Mouse (Mus musculus) left cerebral cortex, postnatal 25 days (tissue): ENCODE results near the gene Sh3rf1. TPM values are rescaled to one million over a fixed set of nuclear protein-coding genes. Genes with fewer than 3 reads are reported as not detected.

Source experiments
- DNase-seq, 2 experiments: peaks; one replicate each; pipeline ENCODE4 v3.0.0; 2022; ENCODE audit warnings: low spot score in 2 of 2, mixed read lengths in 1 of 2
- intact Hi-C: fragments of 180-260 bp; cut with DNase I; formaldehyde crosslinking; loops from one replicate; pipeline ENCODE4 v1.15.1; 2025
- total RNA-seq, 2 experiments: library from RNA; stranded (reverse); gene quantifications; 2 replicates each; pipeline ENCODE4 v1.2.3; 2021

Sh3rf1 gene
- total RNA-seq, 2 experiments from 2014 or later, result 36.8 to 39.8 TPM

- DNase-seq, result no peak
- intact Hi-C loops, result no loop called here
Measured at GRCm38 (mm10) chr8:61347526-61347925, 123.9 kb downstream of the Sh3rf1 start.

GRCm38 (mm10) chr8:61348029-61348428 is 124.4 kb downstream of the Sh3rf1 start:
- no peak for DNase-seq
- intact Hi-C loops, result no loop called here

GRCm38 (mm10) chr8:61348518-61348917 is 124.8 kb downstream of the Sh3rf1 start:
- DNase-seq, result no peak
- intact Hi-C loops, result no loop called here

DNA sequence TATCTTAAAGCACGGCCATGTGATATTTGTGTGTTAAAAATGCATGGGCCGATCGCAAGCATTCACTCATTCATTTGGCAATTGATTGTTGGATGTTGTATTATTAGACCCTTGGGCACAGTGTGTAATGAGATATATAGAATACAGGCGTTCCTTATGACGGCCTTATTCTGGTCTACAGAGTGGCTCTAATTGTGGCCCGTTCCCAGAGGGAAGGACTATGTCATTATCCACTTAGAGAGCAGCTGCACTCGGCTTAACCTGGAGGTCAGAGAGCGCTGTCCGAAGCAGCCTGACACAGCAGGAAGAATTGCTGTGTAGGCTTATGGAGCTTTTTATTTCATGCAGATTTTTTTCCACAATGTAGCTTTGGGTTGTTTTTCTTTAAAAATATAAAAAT is 126.8 kb downstream of the Sh3rf1 start:
- DNase-seq, result no peak
- intact Hi-C loops, result no loop called here

DNA sequence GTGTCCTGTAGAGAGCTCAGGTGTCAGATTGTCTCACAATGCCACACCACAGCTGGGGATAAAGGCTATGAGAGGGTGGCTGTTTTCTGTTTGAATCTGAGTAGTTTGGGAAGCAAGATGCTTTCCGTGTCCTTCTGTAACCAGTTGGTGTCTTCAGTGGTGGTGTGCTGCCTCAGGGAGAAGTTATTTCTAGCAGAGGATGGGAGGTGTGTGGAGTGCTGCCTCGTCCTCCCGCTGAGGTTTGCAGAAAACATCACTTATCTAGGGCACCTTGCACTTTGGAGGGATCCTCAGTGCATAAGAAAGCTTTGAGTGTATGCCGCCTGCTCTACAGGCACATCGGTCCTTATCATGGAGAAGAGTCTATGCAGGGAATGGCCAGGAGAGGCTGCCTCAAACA is 128.0 kb downstream of the Sh3rf1 start:
- intact Hi-C loops, result no loop called here
- peak in 1 of 2 experiments; percentile 68 for DNase-seq

DNA sequence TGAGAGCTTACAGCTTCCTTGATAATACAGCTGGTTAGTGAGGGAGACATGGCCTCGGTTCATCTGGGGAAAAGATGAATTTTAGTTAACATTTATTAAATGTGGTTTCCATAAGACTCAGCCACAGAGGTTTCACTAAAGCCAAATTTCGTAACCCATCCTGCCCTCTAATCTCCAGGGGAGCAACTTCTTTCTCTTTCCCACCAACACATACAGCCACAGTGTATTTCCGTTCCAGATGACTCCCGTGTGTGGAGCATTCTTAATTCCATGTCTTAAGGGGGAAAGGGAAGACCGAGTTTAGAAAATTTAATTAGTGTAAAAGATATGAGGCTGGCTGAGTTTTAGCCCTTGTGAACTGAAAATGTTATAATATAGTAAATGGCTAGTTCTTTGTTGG is 131.8 kb downstream of the Sh3rf1 start:
- no peak for DNase-seq
- intact Hi-C loops, result no loop called here

- intact Hi-C loops, result no loop called here
- DNase-seq, result peak in 1 of 2 experiments; percentile 42
Measured at GRCm38 (mm10) chr8:61359004-61359403, 135.3 kb downstream of the Sh3rf1 start.

DNA sequence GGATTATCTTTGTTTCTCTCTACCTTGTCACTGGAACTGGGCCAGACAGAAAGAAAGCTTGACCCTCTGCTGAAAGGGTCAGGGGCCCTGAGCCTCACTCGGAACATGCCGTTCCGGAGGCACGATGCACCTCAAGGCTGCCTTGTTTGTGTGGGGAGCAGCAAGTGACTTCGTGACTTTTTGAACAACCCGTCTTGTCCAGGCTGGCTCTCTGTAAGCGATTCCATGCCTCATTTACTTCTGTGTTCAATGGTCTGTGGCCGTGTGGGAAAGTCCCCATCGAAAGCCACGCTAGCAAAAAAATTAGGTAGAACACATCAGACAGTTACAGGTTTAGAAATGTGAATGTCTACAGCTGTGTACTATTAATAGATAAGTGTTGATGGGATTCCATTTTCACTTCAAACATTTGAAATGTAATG is 136.2 kb downstream of the Sh3rf1 start:
- no peak for DNase-seq
- intact Hi-C loops, result no loop called here

DNA sequence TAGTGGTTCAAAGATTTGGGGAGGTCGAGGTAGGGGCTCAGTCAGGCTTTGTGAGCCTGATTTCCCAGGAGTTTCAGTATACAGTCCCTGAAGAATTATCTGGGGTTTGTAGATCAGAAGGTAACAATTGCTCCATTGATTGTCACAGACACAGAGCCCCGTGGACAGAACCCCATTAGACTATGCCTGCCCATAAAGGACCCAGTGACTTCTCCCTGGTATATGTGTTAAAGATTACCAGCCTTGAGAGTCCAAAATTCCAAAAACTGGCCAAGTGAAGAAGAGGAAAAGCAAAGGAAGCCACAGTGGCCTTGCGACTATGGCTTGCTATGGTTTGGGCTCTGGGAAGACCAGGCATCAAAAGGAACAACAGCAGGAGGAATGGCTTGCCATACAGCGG is 136.7 kb downstream of the Sh3rf1 start:
- intact Hi-C loops, result no loop called here
- DNase-seq, result no peak

DNA sequence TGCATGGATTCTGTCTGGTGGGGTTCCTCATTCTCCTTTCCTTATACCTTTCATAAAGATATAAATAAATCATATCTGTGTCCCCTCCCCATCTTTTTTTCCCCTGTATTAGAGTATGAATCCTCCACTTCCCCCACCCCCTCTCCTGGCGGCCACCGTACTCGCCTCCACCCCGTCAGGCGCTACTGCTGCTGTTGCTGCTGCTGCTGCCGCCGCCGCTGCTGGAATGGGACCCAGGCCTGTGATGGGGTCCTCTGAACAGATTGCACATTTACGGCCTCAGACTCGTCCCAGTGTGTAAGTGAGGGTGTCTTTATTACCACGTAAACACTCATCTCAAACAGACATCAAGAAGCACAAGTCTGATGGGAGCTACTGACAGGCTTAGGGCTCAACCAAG is 137.8 kb downstream of the Sh3rf1 start:
- intact Hi-C loops, result no loop called here
- DNase-seq, result no peak

- no peak for DNase-seq
- intact Hi-C loops, result no loop called here
Measured at GRCm38 (mm10) chr8:61362301-61362913, 138.7 kb downstream of the Sh3rf1 start.

GRCm38 (mm10) chr8:61373303-61373702 is 149.6 kb downstream of the Sh3rf1 start:
- peak in 1 of 2 experiments; percentile 74 for DNase-seq
- intact Hi-C loops, result loop anchor here (10.0 kb wide), 2 partner anchors 149 to 249 kb away; partner anchors contain the start of gene Sh3rf1

DNA sequence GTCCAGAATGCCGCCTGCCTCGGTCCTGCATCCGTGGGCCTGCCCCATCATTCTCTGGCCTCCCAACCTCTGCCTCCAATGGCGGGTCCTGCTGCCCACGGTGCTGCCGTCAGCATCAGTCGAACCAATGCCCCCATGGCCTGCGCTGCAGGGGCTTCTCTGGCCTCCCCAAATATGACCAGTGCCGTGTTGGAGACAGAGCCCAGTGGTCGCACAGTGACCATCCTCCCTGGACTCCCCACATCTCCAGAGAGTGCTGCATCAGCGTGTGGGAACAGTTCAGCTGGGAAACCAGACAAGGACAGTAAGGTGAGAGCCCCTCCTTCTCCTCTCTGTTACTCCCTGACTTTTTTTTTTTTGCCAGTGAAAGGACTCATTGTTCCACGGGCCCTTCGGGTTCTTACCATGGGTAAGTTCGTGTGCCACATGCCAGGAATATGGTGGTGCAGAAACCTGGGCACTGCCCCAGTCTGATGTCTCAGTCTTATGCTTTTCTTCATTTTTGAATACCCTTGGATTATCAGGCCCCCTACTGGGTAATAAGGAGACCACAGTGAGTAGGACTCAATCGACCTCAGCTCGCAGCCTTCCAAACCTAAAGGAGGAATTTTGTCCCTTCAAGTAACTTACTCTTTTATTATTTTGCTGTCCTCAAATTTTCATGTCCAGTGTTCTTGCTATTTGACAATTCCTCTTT is 150.5 kb downstream of the Sh3rf1 start:
- intact Hi-C loops, result loop anchor here (10.0 kb wide), 2 partner anchors 149 to 249 kb away; partner anchors contain the start of gene Sh3rf1
- DNase-seq, result no peak

GRCm38 (mm10) chr8:61375205-61375604 is 151.5 kb downstream of the Sh3rf1 start:
- intact Hi-C loops, result loop anchor here (5.0 to 10.0 kb wide), 3 partner anchors 112 to 250 kb away; partner anchors contain the start of genes Cbr4 and Sh3rf1
- no peak for DNase-seq

DNA sequence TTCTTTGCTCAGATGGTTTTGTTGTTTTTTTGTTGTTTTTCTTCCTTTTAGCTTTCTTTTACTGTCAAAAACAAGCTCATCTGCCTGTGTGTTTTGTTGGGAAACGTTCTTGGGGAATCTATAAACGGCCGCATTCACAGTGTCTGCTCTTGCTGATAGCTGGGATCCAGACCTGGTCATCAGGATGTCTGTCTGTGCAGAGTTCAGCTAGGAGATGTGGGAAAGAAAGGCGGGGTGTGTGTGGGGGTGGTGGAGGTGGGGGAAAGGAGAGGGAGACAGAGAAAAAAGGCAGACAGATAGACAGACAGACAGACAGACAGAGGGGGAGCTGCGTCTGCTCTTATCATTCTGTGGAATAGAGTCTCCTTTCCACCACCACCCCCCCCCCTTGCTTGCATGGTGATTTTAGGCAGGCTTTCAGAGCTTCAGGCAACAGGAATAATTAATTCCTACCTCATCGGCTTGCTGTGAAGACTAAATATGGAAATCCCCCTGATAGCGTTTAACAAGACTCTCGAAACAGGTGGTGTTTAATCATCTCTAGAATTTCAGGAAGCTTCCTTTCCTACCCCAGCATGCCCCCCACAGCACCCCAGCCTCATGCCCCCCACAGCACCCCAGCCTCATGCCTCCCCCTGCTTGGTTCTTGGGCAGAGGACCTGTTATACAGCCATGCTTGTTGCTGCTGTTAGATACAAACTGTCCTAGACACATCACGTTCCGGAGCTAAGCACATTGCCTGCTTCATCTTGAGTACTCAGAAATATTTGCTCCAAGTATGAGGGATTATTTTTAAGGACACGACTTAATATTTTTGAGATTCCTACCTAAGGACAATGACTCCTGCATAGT is 155.4 kb downstream of the Sh3rf1 start:
- intact Hi-C loops, result loop anchor here (5.0 to 10.0 kb wide), 3 partner anchors 108 to 254 kb away; partner anchors contain the start of genes Cbr4 and Sh3rf1
- no peak for DNase-seq

DNA sequence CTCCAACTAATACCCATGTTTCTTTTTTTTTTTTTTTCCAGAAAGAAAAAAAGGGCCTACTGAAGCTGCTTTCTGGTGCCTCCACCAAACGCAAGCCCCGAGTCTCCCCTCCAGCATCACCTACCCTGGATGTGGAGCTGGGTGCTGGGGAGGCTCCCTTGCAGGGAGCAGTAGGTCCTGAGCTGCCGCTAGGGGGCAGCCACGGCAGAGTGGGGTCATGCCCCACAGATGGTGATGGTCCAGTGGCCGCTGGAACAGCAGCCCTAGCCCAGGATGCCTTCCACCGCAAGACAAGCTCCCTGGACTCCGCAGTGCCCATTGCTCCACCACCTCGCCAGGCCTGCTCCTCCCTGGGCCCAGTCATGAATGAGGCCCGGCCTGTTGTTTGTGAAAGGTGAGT is 160.9 kb downstream of the Sh3rf1 start:
- intact Hi-C loops, result no loop called here
- no peak for DNase-seq

GRCm38 (mm10) chr8:61385502-61386191 is 162.0 kb downstream of the Sh3rf1 start:
- no peak for DNase-seq
- intact Hi-C loops, result no loop called here

DNA sequence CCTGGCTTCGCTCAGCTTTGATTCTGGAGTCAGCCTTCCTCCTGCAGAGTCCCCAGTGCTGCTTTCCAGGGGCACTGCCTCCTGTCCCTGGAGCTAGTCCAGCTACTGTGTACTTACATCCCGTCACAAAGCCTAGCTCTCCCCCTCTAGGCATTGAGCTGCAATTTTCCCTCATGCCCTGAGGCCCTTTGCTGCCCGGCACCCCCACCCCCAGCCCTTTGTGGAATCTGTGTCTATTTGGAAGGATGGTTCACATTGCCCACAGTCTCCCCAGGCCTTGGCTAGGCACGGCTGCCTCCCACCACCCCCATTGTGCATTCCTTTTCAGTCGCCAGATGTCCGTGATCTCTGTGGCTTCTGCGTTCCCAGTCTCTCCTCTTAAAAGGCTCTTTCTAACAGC is 163.0 kb downstream of the Sh3rf1 start:
- intact Hi-C loops, result no loop called here
- peak in 1 of 2 experiments; percentile 29 for DNase-seq

GRCm38 (mm10) chr8:61387501-61387963 is 163.9 kb downstream of the Sh3rf1 start:
- DNase-seq, result no peak
- intact Hi-C loops, result no loop called here
